Mouse (Mus musculus): ENCODE measurements around the gene Zbtb17. TPM values are rescaled to one million over a fixed set of nuclear protein-coding genes. Genes with fewer than 3 reads are reported as not detected.

Gene Zbtb17
- polyA plus RNA-seq, 1 experiment from 2014 or later, result 50.7 TPM

DNA sequence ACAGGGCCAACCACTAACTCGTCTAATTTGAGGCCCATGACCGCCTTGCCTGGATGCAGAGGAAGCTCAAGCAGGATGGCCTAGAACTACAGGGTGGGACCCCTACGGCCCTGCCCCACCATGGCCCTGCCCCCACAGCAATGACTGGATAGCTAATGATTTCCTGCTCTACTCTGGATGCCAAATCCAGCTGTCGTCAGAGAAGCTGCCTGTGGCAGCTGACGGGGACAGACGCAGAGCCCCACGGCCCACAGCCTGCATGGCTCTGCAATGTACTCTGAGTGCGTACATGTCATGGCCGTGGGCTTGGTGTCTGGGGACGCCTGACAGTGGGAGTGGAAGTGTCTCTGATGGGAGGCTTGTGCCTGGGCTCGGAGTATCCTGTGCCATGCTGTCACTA lies 39.6 kb downstream of the Zbtb17 start:
- no peak for ATAC-seq (ENCODE audit: low FRiP score)
- Histone ChIP-seq H3K4me2 (replicated peaks) (no peak overlapping the region), H3K4me3 (no peak overlapping the region), H3K4me1 (no peaks in the 10 kb centered on the region), H3K27me3 (no peaks in the 10 kb centered on the region), H3K9ac (no peak overlapping the region), H3K9me3 (replicated peaks) (no peaks in the 10 kb centered on the region), H3K36me3 (peaks cover 95% of the 10 kb centered on the region), H3K27ac (no peak overlapping the region)
- WGBS, result 87% methylated on average over 11 of the region's 11 CpGs

DNA sequence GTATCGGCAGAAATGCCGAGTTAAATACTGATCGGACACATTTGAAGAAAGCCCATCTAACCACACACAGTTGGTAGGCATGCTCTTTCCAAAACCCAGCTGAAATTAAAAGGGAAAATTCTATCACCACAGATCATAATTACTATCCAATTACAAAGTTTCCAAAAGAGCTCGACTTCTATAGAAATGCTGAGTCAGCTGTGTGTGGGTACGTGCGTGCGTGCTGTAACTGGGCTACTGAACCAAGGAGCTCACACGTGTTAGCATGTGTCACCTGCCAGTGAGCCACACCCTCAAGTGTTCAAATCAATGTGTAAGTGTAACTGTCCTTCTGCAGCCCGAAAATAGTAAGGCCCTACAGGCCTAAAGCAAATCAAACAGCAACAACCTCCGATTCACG lies 43.1 kb downstream of the Zbtb17 start:
- H3K4me3 ChIP-seq, result no peak overlapping the region
- H3K27me3 ChIP-seq, result no peaks in the 10 kb centered on the region
- no peaks in the 10 kb centered on the region for H3K9me3 ChIP-seq (replicated peaks)
- H3K36me3 ChIP-seq, result peaks cover 94% of the 10 kb centered on the region
- H3K4me1 ChIP-seq, result no peaks in the 10 kb centered on the region
- 97% methylated on average over 11 of the region's 11 CpGs for WGBS
- H3K9ac ChIP-seq, result no peak overlapping the region
- H3K4me2 ChIP-seq (replicated peaks), result no peak overlapping the region
- no peak for ATAC-seq (ENCODE audit: low FRiP score)
- H3K27ac ChIP-seq, result no peak overlapping the region

- Histone ChIP-seq H3K27me3 (no peaks in the 10 kb centered on the region), H3K9me3 (replicated peaks) (no peaks in the 10 kb centered on the region), H3K27ac (no peak overlapping the region), H3K9ac (no peak overlapping the region), H3K4me1 (no peaks in the 10 kb centered on the region), H3K4me2 (replicated peaks) (no peak overlapping the region), H3K36me3 (peaks cover 95% of the 10 kb centered on the region), H3K4me3 (no peak overlapping the region)
- WGBS, result 94% methylated on average over 4 of the region's 4 CpGs
- ATAC-seq (ENCODE audit: low FRiP score), result no peak
These were observed 44.2 kb downstream of the Zbtb17 start for GRCm38 (mm10) chr4:141488670-141489069.

DNA sequence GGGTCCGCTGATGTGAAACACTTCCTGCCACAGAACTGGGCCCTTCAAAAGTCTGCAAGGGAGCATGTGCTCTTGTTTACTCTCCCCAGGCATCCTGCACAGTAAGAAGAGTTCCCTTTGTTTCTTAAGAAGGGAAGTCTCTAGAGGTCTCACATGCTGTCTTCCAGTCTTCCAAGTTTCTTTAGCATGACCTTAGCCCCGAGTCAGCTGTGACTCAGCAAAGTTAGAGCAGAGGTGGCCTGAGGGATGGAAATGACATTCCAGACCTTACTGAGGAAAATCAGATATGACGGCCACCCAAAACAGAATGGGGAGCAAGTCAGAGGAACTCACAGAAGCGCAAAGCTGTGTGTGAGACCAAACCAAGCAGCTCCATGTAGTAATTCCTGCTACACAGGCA lies 56.2 kb downstream of the Zbtb17 start:
- WGBS, result 66% methylated on average over 4 of the region's 4 CpGs
- no peak overlapping the region for H3K4me2 ChIP-seq (replicated peaks)
- H3K4me1 ChIP-seq, result peaks cover 17% of the 10 kb centered on the region
- no peaks in the 10 kb centered on the region for H3K36me3 ChIP-seq
- H3K9me3 ChIP-seq (replicated peaks), result no peaks in the 10 kb centered on the region
- H3K9ac ChIP-seq, result no peak overlapping the region
- ATAC-seq (ENCODE audit: low FRiP score), result no peak
- no peak overlapping the region for H3K4me3 ChIP-seq
- H3K27ac ChIP-seq, result no peak overlapping the region
- no peaks in the 10 kb centered on the region for H3K27me3 ChIP-seq

DNA sequence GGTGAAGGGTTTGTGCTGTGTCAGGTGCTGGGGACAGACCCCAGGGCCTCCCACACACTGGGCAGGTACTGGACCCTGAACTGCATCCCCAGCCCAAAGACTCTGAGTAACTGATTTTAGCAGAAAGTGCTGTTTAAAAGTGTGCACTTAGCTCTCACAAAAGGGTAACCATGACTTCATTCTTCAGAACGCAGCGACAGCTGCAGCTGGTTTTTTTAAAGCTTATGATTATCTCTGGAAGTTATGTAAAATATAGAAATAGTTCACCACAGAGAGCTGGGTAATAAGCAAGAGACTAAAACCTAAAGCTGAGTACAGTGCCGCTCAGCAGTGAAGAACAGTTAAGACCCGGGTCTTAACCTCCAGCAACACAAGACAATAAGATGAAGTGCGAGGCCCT lies 56.6 kb downstream of the Zbtb17 start:
- Histone ChIP-seq H3K27me3 (no peaks in the 10 kb centered on the region), H3K4me2 (replicated peaks) (no peak overlapping the region), H3K4me1 (peaks cover 17% of the 10 kb centered on the region), H3K9me3 (replicated peaks) (no peaks in the 10 kb centered on the region), H3K4me3 (no peak overlapping the region), H3K36me3 (no peaks in the 10 kb centered on the region), H3K9ac (no peak overlapping the region), H3K27ac (no peak overlapping the region)
- no peak for ATAC-seq (ENCODE audit: low FRiP score)
- 77% methylated on average over 5 of the region's 5 CpGs for WGBS

DNA sequence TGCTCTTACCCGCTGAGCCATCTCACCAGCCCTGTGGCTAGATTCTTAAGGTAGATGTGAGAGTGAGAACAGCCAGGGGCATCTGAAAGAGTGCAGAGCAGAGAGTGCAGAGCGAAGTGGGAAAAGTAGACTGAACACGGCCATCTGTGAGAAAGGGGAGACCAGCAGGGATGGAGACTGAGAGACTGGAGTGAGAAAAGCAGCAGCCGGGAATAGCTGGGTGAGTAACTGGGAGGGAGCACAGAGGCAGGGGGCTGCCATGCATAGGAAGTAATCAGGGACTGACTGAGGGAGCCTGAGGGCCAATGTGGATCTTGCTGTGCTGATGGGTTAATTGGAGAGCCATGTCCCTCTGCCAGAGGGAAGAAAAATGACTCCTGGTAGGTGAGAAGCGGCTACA lies 58.3 kb downstream of the Zbtb17 start:
- no peaks in the 10 kb centered on the region for H3K9me3 ChIP-seq (replicated peaks)
- no peak overlapping the region for H3K9ac ChIP-seq
- no peaks in the 10 kb centered on the region for H3K27me3 ChIP-seq
- no peaks in the 10 kb centered on the region for H3K36me3 ChIP-seq
- ATAC-seq (ENCODE audit: low FRiP score), result no peak
- H3K27ac ChIP-seq, result peak overlapping the region; percentile 7; the same call in 1 of the 2 replicates
- 62% methylated on average over 5 of the region's 5 CpGs for WGBS
- no peak overlapping the region for H3K4me2 ChIP-seq (replicated peaks)
- no peak overlapping the region for H3K4me3 ChIP-seq
- H3K4me1 ChIP-seq, result peaks cover 29% of the 10 kb centered on the region

GRCm38 (mm10) chr4:141504471-141504870 lies 60.0 kb downstream of the Zbtb17 start:
- H3K4me2 ChIP-seq (replicated peaks), result no peak overlapping the region
- H3K4me3 ChIP-seq, result no peak overlapping the region
- no peaks in the 10 kb centered on the region for H3K9me3 ChIP-seq (replicated peaks)
- no peak overlapping the region for H3K27ac ChIP-seq
- peaks cover 29% of the 10 kb centered on the region for H3K4me1 ChIP-seq
- no peak overlapping the region for H3K9ac ChIP-seq
- 88% methylated on average over 4 of the region's 4 CpGs for WGBS
- H3K36me3 ChIP-seq, result no peaks in the 10 kb centered on the region
- ATAC-seq (ENCODE audit: low FRiP score), result no peak
- no peaks in the 10 kb centered on the region for H3K27me3 ChIP-seq

DNA sequence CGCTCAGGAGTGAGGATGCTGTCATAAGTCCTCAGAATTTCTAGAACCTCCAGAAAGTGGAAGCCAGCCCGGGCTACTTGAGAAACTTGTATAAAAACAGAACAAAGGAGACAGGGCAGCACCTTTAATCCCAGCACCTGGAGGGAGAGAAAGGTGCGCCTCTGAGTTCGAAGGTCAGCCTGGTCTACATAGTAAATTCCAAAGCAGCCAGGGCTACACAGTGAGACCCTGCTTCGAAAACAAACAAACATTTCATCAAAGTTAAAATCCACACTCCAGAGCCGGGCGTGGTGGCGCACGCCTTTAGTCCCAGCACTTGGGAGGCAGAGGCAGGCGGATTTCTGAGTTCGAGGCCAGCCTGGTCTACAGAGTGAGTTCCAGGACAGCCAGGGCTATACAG lies 61.4 kb downstream of the Zbtb17 start:
- no peaks in the 10 kb centered on the region for H3K36me3 ChIP-seq
- no peak overlapping the region for H3K4me3 ChIP-seq
- no peak for ATAC-seq (ENCODE audit: low FRiP score)
- no peak overlapping the region for H3K27ac ChIP-seq
- H3K9ac ChIP-seq, result no peak overlapping the region
- peaks cover 30% of the 10 kb centered on the region for H3K4me1 ChIP-seq
- no peaks in the 10 kb centered on the region for H3K9me3 ChIP-seq (replicated peaks)
- H3K27me3 ChIP-seq, result no peaks in the 10 kb centered on the region
- no peak overlapping the region for H3K4me2 ChIP-seq (replicated peaks)
- WGBS, result 95% methylated on average over 11 of the region's 11 CpGs

DNA sequence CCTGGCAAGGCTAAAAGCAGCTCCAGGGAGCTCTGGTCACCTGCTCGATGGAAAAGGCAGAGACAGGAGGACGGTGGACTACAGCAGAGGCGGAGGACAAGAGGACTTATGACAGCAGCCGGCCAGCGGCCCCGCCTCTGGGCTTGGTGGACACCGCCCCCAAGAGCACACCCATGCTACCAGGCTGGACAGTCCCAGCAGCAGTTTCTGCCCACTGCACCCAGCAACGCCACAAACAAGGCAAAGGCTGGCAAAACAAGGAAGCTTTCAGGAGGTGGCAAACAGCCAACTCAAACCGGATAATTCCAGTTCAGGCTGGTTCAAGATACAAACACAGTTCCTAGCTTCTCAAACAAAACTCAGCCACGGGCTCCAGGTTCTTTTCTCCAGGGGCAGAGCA lies 61.9 kb downstream of the Zbtb17 start:
- Histone ChIP-seq H3K27ac (peak overlapping the region; percentile 77), H3K4me1 (peaks cover 32% of the 10 kb centered on the region), H3K4me3 (no peak overlapping the region), H3K4me2 (replicated peaks) (no peak overlapping the region), H3K36me3 (no peaks in the 10 kb centered on the region), H3K9ac (0 out of 2 replicates have a peak overlapping the region, but pooled peaks have one; percentile 23), H3K27me3 (no peaks in the 10 kb centered on the region), H3K9me3 (replicated peaks) (no peaks in the 10 kb centered on the region)
- 72% methylated on average over 10 of the region's 10 CpGs for WGBS
- peak; percentile 81 for ATAC-seq (ENCODE audit: low FRiP score)

GRCm38 (mm10) chr4:141506893-141507292 lies 62.4 kb downstream of the Zbtb17 start:
- Histone ChIP-seq H3K4me1 (peaks cover 30% of the 10 kb centered on the region), H3K9me3 (replicated peaks) (no peaks in the 10 kb centered on the region), H3K4me3 (no peak overlapping the region), H3K36me3 (no peaks in the 10 kb centered on the region), H3K4me2 (replicated peaks) (no peak overlapping the region), H3K9ac (no peak overlapping the region), H3K27me3 (no peaks in the 10 kb centered on the region), H3K27ac (peak overlapping the region; percentile 77)
- no peak for ATAC-seq (ENCODE audit: low FRiP score)
- WGBS, result 80% methylated on average over 10 of the region's 10 CpGs

- no peak overlapping the region for H3K9ac ChIP-seq
- no peaks in the 10 kb centered on the region for H3K27me3 ChIP-seq
- no peak overlapping the region for H3K27ac ChIP-seq
- no peak overlapping the region for H3K4me3 ChIP-seq
- H3K4me1 ChIP-seq, result peaks cover 25% of the 10 kb centered on the region
- 0 out of 2 replicates have a peak, but pooled peaks cover 4% of the 10 kb centered on the region for H3K36me3 ChIP-seq
- ATAC-seq (ENCODE audit: low FRiP score), result no peak
- 93% methylated on average over 13 of the region's 13 CpGs for WGBS
- no peaks in the 10 kb centered on the region for H3K9me3 ChIP-seq (replicated peaks)
- H3K4me2 ChIP-seq (replicated peaks), result no peak overlapping the region
These were observed 66.0 kb downstream of the Zbtb17 start for GRCm38 (mm10) chr4:141510457-141510856.

GRCm38 (mm10) chr4:141512145-141512544 lies 67.7 kb downstream of the Zbtb17 start:
- Histone ChIP-seq H3K9ac (no peak overlapping the region), H3K27me3 (no peaks in the 10 kb centered on the region), H3K36me3 (peaks cover 19% of the 10 kb centered on the region), H3K4me1 (peaks cover 15% of the 10 kb centered on the region), H3K27ac (no peak overlapping the region), H3K4me3 (no peak overlapping the region), H3K4me2 (replicated peaks) (no peak overlapping the region), H3K9me3 (replicated peaks) (no peaks in the 10 kb centered on the region)
- WGBS, result 83% methylated on average over 6 of the region's 6 CpGs
- no peak for ATAC-seq (ENCODE audit: low FRiP score)

DNA sequence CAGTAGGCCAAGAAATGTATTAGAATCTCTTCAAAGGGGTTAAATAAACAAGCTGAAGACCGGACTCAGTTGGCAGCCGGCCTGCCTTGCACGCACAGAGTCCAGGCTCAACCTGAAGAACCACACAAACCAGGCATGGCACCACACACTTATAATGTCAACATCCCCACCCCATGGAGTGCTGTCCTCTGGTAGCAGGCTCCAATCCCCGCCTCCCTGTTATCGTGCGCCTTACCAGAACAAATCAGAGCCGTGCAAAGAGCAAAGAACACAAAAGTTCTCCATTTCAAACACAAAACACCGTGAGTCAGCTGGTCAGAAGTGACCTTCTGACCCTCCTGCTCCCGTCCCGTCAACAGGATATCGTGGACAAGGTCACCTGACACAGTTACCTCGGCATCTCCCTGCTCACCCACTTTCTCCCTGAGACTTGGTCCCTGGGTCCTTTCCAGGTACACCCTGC lies 69.8 kb downstream of the Zbtb17 start:
- peaks cover 35% of the 10 kb centered on the region for H3K36me3 ChIP-seq
- no peak for ATAC-seq (ENCODE audit: low FRiP score)
- peaks cover 13% of the 10 kb centered on the region for H3K4me1 ChIP-seq
- H3K4me2 ChIP-seq (replicated peaks), result no peak overlapping the region
- H3K9me3 ChIP-seq (replicated peaks), result no peaks in the 10 kb centered on the region
- H3K4me3 ChIP-seq, result no peak overlapping the region
- H3K27me3 ChIP-seq, result no peaks in the 10 kb centered on the region
- WGBS, result 55% methylated on average over 12 of the region's 12 CpGs
- no peak overlapping the region for H3K9ac ChIP-seq
- H3K27ac ChIP-seq, result no peak overlapping the region
